Mouse (Mus musculus): ENCODE data around the gene Os9. TPM values are rescaled to one million over a fixed set of nuclear protein-coding genes. Genes with fewer than 3 reads are reported as not detected.
A peak's percentile ranks its signal among the peaks of the same experiment; 100 is the strongest.

Gene Os9
- total and polyA plus RNA-seq, 2 experiments from 2014 or later = 119 to 122 TPM

- 93% methylated on average over 5 of the region's 5 CpGs for WGBS
Observed at GRCm38 (mm10) chr10:127126579-127126978, 5.6 kb upstream of the Os9 start.

DNA sequence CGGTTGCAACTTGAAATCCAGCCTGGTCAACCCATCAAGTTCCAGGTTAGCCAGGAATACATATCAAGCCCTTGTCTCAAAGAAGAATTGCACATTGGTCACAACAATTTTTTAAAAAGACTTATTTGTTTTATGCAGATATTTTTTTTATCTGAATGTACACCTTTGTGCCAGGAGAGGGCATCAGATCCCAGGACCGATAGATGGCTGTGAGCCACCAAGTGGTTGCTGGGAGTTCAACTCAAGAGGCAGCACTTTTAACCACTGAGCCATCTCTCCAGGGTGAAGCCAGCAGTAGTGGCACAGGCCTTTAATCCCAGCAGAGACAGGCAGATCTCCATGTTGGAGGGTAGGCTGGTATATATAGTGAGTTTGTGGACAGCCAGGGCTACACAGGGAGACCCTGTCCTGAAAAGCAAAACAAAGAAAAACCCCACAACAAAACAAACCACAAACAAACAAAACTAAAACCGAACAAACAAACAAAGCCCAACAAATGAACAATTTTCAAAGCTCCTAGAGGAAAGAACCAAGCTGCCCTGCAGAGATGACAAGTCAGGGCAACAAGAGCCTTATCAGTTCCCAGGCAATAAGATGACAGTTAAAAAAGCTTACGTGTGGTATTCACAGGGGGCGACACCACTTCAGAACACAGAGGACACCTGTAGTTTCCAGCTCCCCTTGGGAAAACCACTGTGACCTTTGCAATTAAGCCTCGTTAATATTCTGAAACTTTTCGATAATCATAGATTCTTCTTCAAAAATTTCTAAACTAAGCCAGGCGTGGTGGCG, 4.5 kb upstream of the Os9 start:
- TF ChIP-seq CTCF (IDR thresholded peaks at IDR 0.05; ENCODE audit: low read depth) = peak; percentile 67
- Histone ChIP-seq H3K27me3 (ENCODE audit: insufficient read depth, low read length) (no peaks in the 10 kb centered on the region), H3K27ac (ENCODE audit: low read depth, low read length) (no peak overlapping the region), H3K9me3 (ENCODE audit: low read length) (no peaks in the 10 kb centered on the region), H3K9ac (no peak overlapping the region), H3K4me2 (ENCODE audit: low read depth) (no peak overlapping the region), H3K36me3 (ENCODE audit: insufficient read depth) (no peaks in the 10 kb centered on the region), H3K4me3 (ENCODE audit: low read depth, low read length) (no peak overlapping the region), H3K4me1 (ENCODE audit: insufficient read depth) (peaks cover 17% of the 10 kb centered on the region; the same call in 1 of the 2 replicates)
- ATAC-seq (no peak), DNase-seq (peak; percentile 67)
- 75% methylated on average over 9 of the region's 9 CpGs for WGBS

More at GRCm38 (mm10) chr10:127126579-127126978, 5.6 kb upstream of the Os9 start:
- ATAC-seq = no peak
- Histone ChIP-seq H3K4me2 (ENCODE audit: low read depth) (no peak overlapping the region), H3K9me3 (ENCODE audit: low read length) (no peaks in the 10 kb centered on the region), H3K27me3 (ENCODE audit: insufficient read depth, low read length) (no peaks in the 10 kb centered on the region), H3K27ac (ENCODE audit: low read depth, low read length) (no peak overlapping the region), H3K9ac (no peak overlapping the region), H3K4me3 (ENCODE audit: low read depth, low read length) (no peak overlapping the region), H3K4me1 (ENCODE audit: insufficient read depth) (peaks cover 17% of the 10 kb centered on the region; the same call in 1 of the 2 replicates), H3K36me3 (ENCODE audit: insufficient read depth) (no peaks in the 10 kb centered on the region)
- TF ChIP-seq CTCF (IDR thresholded peaks at IDR 0.05; ENCODE audit: low read depth) = no peak
- DNase-seq = no peak

DNA sequence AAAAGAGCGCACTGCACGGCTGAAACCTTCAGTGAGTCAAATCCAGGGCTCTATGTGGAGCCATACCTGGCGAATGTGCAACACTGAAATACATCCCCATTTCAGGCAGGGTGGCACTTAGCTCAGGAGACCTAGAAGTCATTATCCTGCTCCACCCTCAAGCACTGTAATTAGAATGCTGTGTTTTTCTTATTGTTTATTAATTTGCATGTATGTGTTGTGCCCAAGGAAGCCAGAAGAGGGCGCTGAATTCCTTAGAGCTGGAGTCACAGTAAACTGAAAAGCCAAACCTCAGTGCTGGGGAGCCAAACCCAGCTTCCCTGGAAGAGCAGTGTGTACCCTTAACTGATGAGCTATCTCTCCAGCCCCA, 2.5 kb upstream of the Os9 start:
- Histone ChIP-seq H3K4me2 (ENCODE audit: low read depth) (peak overlapping the region; percentile 51), H3K4me3 (ENCODE audit: low read depth, low read length) (peak overlapping the region; percentile 29), H3K27ac (ENCODE audit: low read depth, low read length) (peak overlapping the region; percentile 86), H3K9me3 (ENCODE audit: low read length) (no peaks in the 10 kb centered on the region), H3K4me1 (ENCODE audit: insufficient read depth) (peaks cover 23% of the 10 kb centered on the region; the same call in 1 of the 2 replicates), H3K27me3 (ENCODE audit: insufficient read depth, low read length) (no peaks in the 10 kb centered on the region), H3K9ac (peak overlapping the region; percentile 49), H3K36me3 (ENCODE audit: insufficient read depth) (peaks cover 5% of the 10 kb centered on the region)
- peak; percentile 78 for TF ChIP-seq CTCF (IDR thresholded peaks at IDR 0.05; ENCODE audit: low read depth)
- WGBS = 2% methylated on average over 4 of the region's 4 CpGs
- DNase-seq (peak; percentile 91), ATAC-seq (peak; percentile 25; the same call in 1 of the 2 replicates)

GRCm38 (mm10) chr10:127122784-127123435, 2.0 kb upstream of the Os9 start:
- DNase-seq = peak; percentile 81
- ATAC-seq = peak; percentile 28

GRCm38 (mm10) chr10:127122018-127122417, 1.1 kb upstream of the Os9 start:
- TF ChIP-seq CTCF (IDR thresholded peaks at IDR 0.05; ENCODE audit: low read depth) = no peak
- 0 out of 2 replicates have a peak overlapping the region, but pooled peaks have one; percentile 2 for H3K9ac ChIP-seq
- ATAC-seq (no peak), DNase-seq (no peak)
- peak overlapping the region; percentile 86 for H3K27ac ChIP-seq (ENCODE audit: low read depth, low read length)
- peak overlapping the region; percentile 51 for H3K4me2 ChIP-seq (ENCODE audit: low read depth)
- peaks cover 23% of the 10 kb centered on the region; the same call in 1 of the 2 replicates for H3K4me1 ChIP-seq (ENCODE audit: insufficient read depth)
- H3K27me3 ChIP-seq (ENCODE audit: insufficient read depth, low read length) = no peaks in the 10 kb centered on the region
- no peaks in the 10 kb centered on the region for H3K9me3 ChIP-seq (ENCODE audit: low read length)
- peak overlapping the region; percentile 96 for H3K4me3 ChIP-seq (ENCODE audit: low read depth, low read length)
- H3K36me3 ChIP-seq (ENCODE audit: insufficient read depth) = peaks cover 17% of the 10 kb centered on the region
- 70% methylated on average over 3 of the region's 3 CpGs for WGBS

More at GRCm38 (mm10) chr10:127122784-127123435, 2.0 kb upstream of the Os9 start:
- 5% methylated on average over 13 of the region's 13 CpGs for WGBS
- Histone ChIP-seq H3K27me3 (ENCODE audit: insufficient read depth, low read length) (no peaks in the 10 kb centered on the region), H3K9ac (peak overlapping the region; percentile 49), H3K4me1 (ENCODE audit: insufficient read depth) (peaks cover 23% of the 10 kb centered on the region; the same call in 1 of the 2 replicates), H3K27ac (ENCODE audit: low read depth, low read length) (peak overlapping the region; percentile 86), H3K4me3 (ENCODE audit: low read depth, low read length) (peak overlapping the region; percentile 29), H3K4me2 (ENCODE audit: low read depth) (peak overlapping the region; percentile 51), H3K36me3 (ENCODE audit: insufficient read depth) (peaks cover 10% of the 10 kb centered on the region), H3K9me3 (ENCODE audit: low read length) (no peaks in the 10 kb centered on the region)
- no peak for TF ChIP-seq CTCF (IDR thresholded peaks at IDR 0.05; ENCODE audit: low read depth)

- H3K27ac ChIP-seq (ENCODE audit: low read depth, low read length) = peak overlapping the region; percentile 66
- peak overlapping the region; percentile 84 for H3K9ac ChIP-seq
- 2% methylated on average over 34 of the region's 34 CpGs for WGBS
- DNase-seq (no peak), ATAC-seq (peak; percentile 15)
- H3K4me2 ChIP-seq (ENCODE audit: low read depth) = peak overlapping the region; percentile 94
- no peak for TF ChIP-seq CTCF (IDR thresholded peaks at IDR 0.05; ENCODE audit: low read depth)
- H3K9me3 ChIP-seq (ENCODE audit: low read length) = no peaks in the 10 kb centered on the region
- H3K4me1 ChIP-seq (ENCODE audit: insufficient read depth) = peaks cover 23% of the 10 kb centered on the region; the same call in 1 of the 2 replicates
- peaks cover 33% of the 10 kb centered on the region for H3K36me3 ChIP-seq (ENCODE audit: insufficient read depth)
- peak overlapping the region; percentile 96 for H3K4me3 ChIP-seq (ENCODE audit: low read depth, low read length)
- no peaks in the 10 kb centered on the region for H3K27me3 ChIP-seq (ENCODE audit: insufficient read depth, low read length)
Observed at GRCm38 (mm10) chr10:127120301-127121065, 448 bp downstream of the Os9 start.
